Mouse (Mus musculus): Measurements from ENCODE around the gene Pdcd7. TPM values are rescaled to one million over a fixed set of nuclear protein-coding genes. Genes with fewer than 3 reads are reported as not detected.
A peak's percentile ranks its signal among the peaks of the same experiment; 100 is the strongest.

Gene Pdcd7
- polyA plus RNA-seq, 1 experiment from 2014 or later = 7.7 TPM

GRCm38 (mm10) chr9:65360641-65361448, 14.9 kb downstream of the Pdcd7 start, which contains the start of gene Ubap1l:
Ubap1l (plus strand) TSS chr9:65361041.
- ATAC-seq = peak; percentile 28; the same call in 1 of the 2 replicates
- Histone ChIP-seq H3K4me2 (replicated peaks; ENCODE audit: low read depth) (no peak within 1 kb of the TSS), H3K27me3 (replicated peaks; ENCODE audit: control insufficient read depth, insufficient read depth, low read length) (no peaks in the 10 kb centered on the region), H3K9ac (ENCODE audit: low read depth, low read length) (no peak within 1 kb of the TSS), H3K4me3 (ENCODE audit: low read depth, low read length) (no peak within 1 kb of the TSS), H3K4me1 (replicated peaks; ENCODE audit: control insufficient read depth, insufficient read depth, low read length) (no peaks in the 10 kb centered on the region), H3K9me3 (ENCODE audit: control insufficient read depth) (no peaks in the 10 kb centered on the region), H3K27ac (ENCODE audit: low read depth, low read length) (peak within 1 kb of the TSS; percentile 15; the same call in 1 of the 2 replicates), H3K36me3 (ENCODE audit: control insufficient read depth, insufficient read depth) (peaks cover 45% of the 10 kb centered on the region)
- TF ChIP-seq CTCF (IDR thresholded peaks at IDR 0.05; ENCODE audit: low read depth) = no peak
- 57% methylated on average over 16 of the region's 16 CpGs for WGBS

- Histone ChIP-seq H3K4me3 (ENCODE audit: low read depth, low read length) (no peak overlapping the region), H3K4me2 (replicated peaks; ENCODE audit: low read depth) (no peak overlapping the region), H3K27ac (ENCODE audit: low read depth, low read length) (no peak overlapping the region), H3K4me1 (replicated peaks; ENCODE audit: control insufficient read depth, insufficient read depth, low read length) (no peaks in the 10 kb centered on the region), H3K27me3 (replicated peaks; ENCODE audit: control insufficient read depth, insufficient read depth, low read length) (no peaks in the 10 kb centered on the region), H3K9me3 (ENCODE audit: control insufficient read depth) (no peaks in the 10 kb centered on the region), H3K36me3 (ENCODE audit: control insufficient read depth, insufficient read depth) (peaks cover 21% of the 10 kb centered on the region), H3K9ac (ENCODE audit: low read depth, low read length) (no peak overlapping the region)
- no peak for TF ChIP-seq CTCF (IDR thresholded peaks at IDR 0.05; ENCODE audit: low read depth)
- no peak for ATAC-seq
- 66% methylated on average over 9 of the region's 9 CpGs for WGBS
These were observed 17.8 kb downstream of the Pdcd7 start for GRCm38 (mm10) chr9:65363684-65364083.

- Histone ChIP-seq H3K9me3 (ENCODE audit: control insufficient read depth) (no peaks in the 10 kb centered on the region), H3K4me2 (replicated peaks; ENCODE audit: low read depth) (no peak overlapping the region), H3K9ac (ENCODE audit: low read depth, low read length) (no peak overlapping the region), H3K36me3 (ENCODE audit: control insufficient read depth, insufficient read depth) (peaks cover 6% of the 10 kb centered on the region), H3K27ac (ENCODE audit: low read depth, low read length) (no peak overlapping the region), H3K4me1 (replicated peaks; ENCODE audit: control insufficient read depth, insufficient read depth, low read length) (no peaks in the 10 kb centered on the region), H3K27me3 (replicated peaks; ENCODE audit: control insufficient read depth, insufficient read depth, low read length) (no peaks in the 10 kb centered on the region), H3K4me3 (ENCODE audit: low read depth, low read length) (no peak overlapping the region)
- WGBS = 82% methylated on average over 7 of the region's 7 CpGs
- TF ChIP-seq CTCF (IDR thresholded peaks at IDR 0.05; ENCODE audit: low read depth) = no peak
- no peak for ATAC-seq
These were observed 19.8 kb downstream of the Pdcd7 start for GRCm38 (mm10) chr9:65365721-65366120.

GRCm38 (mm10) chr9:65371756-65372155, 25.9 kb downstream of the Pdcd7 start:
- WGBS = 81% methylated on average over 24 of the region's 24 CpGs
- Histone ChIP-seq H3K36me3 (ENCODE audit: control insufficient read depth, insufficient read depth) (no peaks in the 10 kb centered on the region), H3K4me1 (replicated peaks; ENCODE audit: control insufficient read depth, insufficient read depth, low read length) (no peaks in the 10 kb centered on the region), H3K4me3 (ENCODE audit: low read depth, low read length) (no peak overlapping the region), H3K9ac (ENCODE audit: low read depth, low read length) (no peak overlapping the region), H3K27ac (ENCODE audit: low read depth, low read length) (no peak overlapping the region), H3K27me3 (replicated peaks; ENCODE audit: control insufficient read depth, insufficient read depth, low read length) (no peaks in the 10 kb centered on the region), H3K9me3 (ENCODE audit: control insufficient read depth) (no peaks in the 10 kb centered on the region), H3K4me2 (replicated peaks; ENCODE audit: low read depth) (no peak overlapping the region)
- no peak for TF ChIP-seq CTCF (IDR thresholded peaks at IDR 0.05; ENCODE audit: low read depth)
- no peak; the same call in 1 of the 2 replicates for ATAC-seq

- Histone ChIP-seq H3K4me1 (replicated peaks; ENCODE audit: control insufficient read depth, insufficient read depth, low read length) (no peaks in the 10 kb centered on the region), H3K4me2 (replicated peaks; ENCODE audit: low read depth) (no peak overlapping the region), H3K9me3 (ENCODE audit: control insufficient read depth) (no peaks in the 10 kb centered on the region), H3K9ac (ENCODE audit: low read depth, low read length) (no peak overlapping the region), H3K36me3 (ENCODE audit: control insufficient read depth, insufficient read depth) (no peaks in the 10 kb centered on the region), H3K27me3 (replicated peaks; ENCODE audit: control insufficient read depth, insufficient read depth, low read length) (no peaks in the 10 kb centered on the region), H3K27ac (ENCODE audit: low read depth, low read length) (no peak overlapping the region), H3K4me3 (ENCODE audit: low read depth, low read length) (no peak overlapping the region)
- no peak for ATAC-seq
- 67% methylated on average over 4 of the region's 4 CpGs for WGBS
- peak; percentile 76 for TF ChIP-seq CTCF (IDR thresholded peaks at IDR 0.05; ENCODE audit: low read depth)
These were observed 26.5 kb downstream of the Pdcd7 start for GRCm38 (mm10) chr9:65372449-65372848.

GRCm38 (mm10) chr9:65374468-65375162, 28.7 kb downstream of the Pdcd7 start:
- WGBS = 91% methylated on average over 5 of the region's 5 CpGs
- no peak for ATAC-seq
- no peaks in the 10 kb centered on the region for H3K27me3 ChIP-seq (replicated peaks; ENCODE audit: control insufficient read depth, insufficient read depth, low read length)

More at GRCm38 (mm10) chr9:65374468-65375162, 28.7 kb downstream of the Pdcd7 start:
- TF ChIP-seq CTCF (IDR thresholded peaks at IDR 0.05; ENCODE audit: low read depth) = no peak
- Histone ChIP-seq H3K9ac (ENCODE audit: low read depth, low read length) (no peak overlapping the region), H3K4me2 (replicated peaks; ENCODE audit: low read depth) (no peak overlapping the region), H3K9me3 (ENCODE audit: control insufficient read depth) (no peaks in the 10 kb centered on the region), H3K27ac (ENCODE audit: low read depth, low read length) (no peak overlapping the region), H3K4me1 (replicated peaks; ENCODE audit: control insufficient read depth, insufficient read depth, low read length) (no peaks in the 10 kb centered on the region), H3K4me3 (ENCODE audit: low read depth, low read length) (no peak overlapping the region), H3K36me3 (ENCODE audit: control insufficient read depth, insufficient read depth) (no peaks in the 10 kb centered on the region)

All from intestine, postnatal 0 days (tissue).